Mouse (Mus musculus) MEL (cell line): Measurements from ENCODE around the gene Hoxa4.

ENCODE experiments used
- CTCF ChIP-seq, 3 experiments: IDR thresholded peaks in 2 of 3; conservative IDR thresholded peaks in 1 of 3; 2 replicates each; pipeline ENCODE4 v1.5.1; 2011 to 2012; ENCODE audit warnings: low read length in 3 of 3, low read depth in 2 of 3, mild to moderate bottlenecking in 2 of 3, improper control_type of control experiment in 1 of 3, inconsistent platforms in 1 of 3, mixed read lengths in 1 of 3, moderate library complexity in 1 of 3; ENCODE audit not compliant: control insufficient read depth in 1 of 3, insufficient read depth in 1 of 3, poor library complexity in 1 of 3, severe bottlenecking in 1 of 3
- GATA1 ChIP-seq: IDR thresholded peaks from 2 replicates; pipeline ENCODE4 v1.6.1; 2011; ENCODE audit warnings: low read depth, low read length, improper control_type of control experiment
- HCFC1 ChIP-seq: IDR thresholded peaks from 2 replicates; pipeline ENCODE4 v1.6.1; 2012; ENCODE audit warnings: low read depth, mild to moderate bottlenecking, inconsistent platforms, low read length, improper control_type of control experiment, moderate library complexity
- MAX ChIP-seq: IDR thresholded peaks from 2 replicates; pipeline ENCODE4 v1.6.1; 2011; ENCODE audit warnings: low read length, improper control_type of control experiment
- MAZ ChIP-seq: IDR thresholded peaks from 2 replicates; pipeline ENCODE4 v1.6.1; 2012; ENCODE audit warnings: low read depth, mild to moderate bottlenecking, inconsistent platforms, low read length, improper control_type of control experiment
- MYC ChIP-seq: IDR thresholded peaks from 2 replicates; pipeline ENCODE4 v1.6.1; 2011; ENCODE audit warnings: low read depth, mild to moderate bottlenecking, low read length, improper control_type of control experiment, moderate library complexity
- SIN3A ChIP-seq: IDR thresholded peaks from 2 replicates; pipeline ENCODE4 v1.6.1; 2012; ENCODE audit warnings: low read length, improper control_type of control experiment, inconsistent platforms
- USF1 ChIP-seq: IDR thresholded peaks from 2 replicates; pipeline ENCODE4 v1.6.1; 2014; ENCODE audit warnings: low read depth, mild to moderate bottlenecking, inconsistent platforms, low read length, improper control_type of control experiment, moderate library complexity
- ZNF384 ChIP-seq: IDR thresholded peaks from 2 replicates; pipeline ENCODE4 v1.6.1; 2012; ENCODE audit warnings: low read depth, mild to moderate bottlenecking, inconsistent platforms, low read length, improper control_type of control experiment

DNA sequence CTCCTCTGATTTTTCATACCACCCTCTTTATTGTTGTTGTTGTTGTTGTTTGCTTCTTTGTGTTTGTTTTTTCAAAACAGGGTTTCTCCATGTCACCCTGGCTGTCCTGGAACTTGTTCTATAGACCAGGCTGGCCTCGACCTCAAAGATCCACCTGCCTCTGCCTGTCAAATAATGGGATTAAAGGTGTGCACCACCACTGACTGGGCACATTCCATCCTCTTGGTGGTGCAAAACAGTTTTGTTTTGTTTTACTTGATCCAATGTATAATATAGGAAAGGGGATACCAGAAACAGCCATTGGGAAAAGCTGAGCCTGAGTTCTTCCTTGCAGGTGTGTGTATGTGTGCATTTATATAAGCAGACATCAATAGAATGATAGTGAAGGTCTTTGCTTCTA is 5.1 kb downstream of the Hoxa4 start:
- no peak for TF ChIP-seq SIN3A
- TF ChIP-seq HCFC1, result no peak
- no peak for TF ChIP-seq MAX
- no peak for TF ChIP-seq MYC
- TF ChIP-seq ZNF384, result no peak
- no peak for TF ChIP-seq CTCF (IDR thresholded peaks at IDR 0.05 in 2 of 3, conservative IDR thresholded peaks at IDR 0.05 in 1 of 3; ENCODE audit: control insufficient read depth in 1 of 3, insufficient read depth in 1 of 3, low read depth in 2 of 3, low read length in 3 of 3, poor library complexity in 1 of 3, severe bottlenecking in 1 of 3)
- TF ChIP-seq GATA1, result no peak
- TF ChIP-seq USF1, result no peak
- TF ChIP-seq MAZ, result no peak
